In the genomic region with DNA sequence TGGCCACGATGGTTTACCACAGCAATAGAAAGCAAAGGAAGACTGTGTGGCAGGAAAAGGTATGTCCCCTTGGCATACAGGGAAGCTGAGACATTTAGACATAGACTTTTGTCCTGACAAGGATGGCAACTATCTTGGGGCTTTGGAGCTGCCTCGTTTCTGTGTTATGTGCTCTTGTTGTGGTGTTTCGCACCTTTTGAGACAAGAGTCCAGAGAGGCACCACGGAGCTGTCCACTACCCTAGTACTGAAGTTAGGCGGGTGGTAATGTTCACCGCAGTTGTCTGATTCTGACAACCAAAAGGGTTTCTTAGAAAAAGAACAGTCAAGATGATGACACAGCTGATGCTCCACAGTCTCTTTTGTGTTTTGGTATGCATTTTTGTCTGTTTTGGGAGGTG, we compare ENCODE assay signal across 13 mouse cellular contexts.
DNase-seq lines count a peak whose midpoint lies in the region; ATAC-seq lines count a peak whose summit lies in the region.
"Had no signal": no experiment of that assay in that cellular context is flagged by ENCODE, and none has a peak within 500 bp of the region (broad histone marks: within the 10 kb centered on the region; RNA-seq: fewer than 3 reads in every experiment).

No protein-coding gene starts in this region.

- no peak for ATAC-seq in granulocyte monocyte progenitor cell, adult 5-6 weeks (replicated peaks; ENCODE audit: poor library complexity, severe bottlenecking)
- ATAC-seq: forebrain, embryonic 14.5 days; intestine, postnatal 0 days had no signal

- DNase-seq in adrenal gland, postnatal 36 days = peak; percentile 2 to 9
- DNase-seq in adrenal gland, adult 18-20 months (ENCODE audit: low spot score in 2 of 2) = no peak
- peak; percentile 71 to 73 for DNase-seq in kidney, postnatal 4 days
- no peak for DNase-seq in kidney, adult 11 months
- peak; percentile 44 for DNase-seq in ES-CJ7 (ENCODE audit: low read depth, low spot score)
- DNase-seq in forelimb bud, embryonic 11.5 days (ENCODE audit: low read depth, low spot score) = peak; percentile 63
- no peak for DNase-seq in layer of hippocampus, postnatal 36 days
- DNase-seq: B cell, adult 2 months; liver, embryonic 13.5 days; thymus, postnatal 14 days had no signal

Comparison
In these comparisons a context has a peak if more than half of its experiments do, and no peak if none do; other contexts are left out.
1. DNase-seq: peak in adrenal gland, postnatal 36 days (2 of 2), kidney, postnatal 4 days (2 of 2), ES-CJ7 (single experiment) and forelimb bud, embryonic 11.5 days (single experiment); none in adrenal gland, adult 18-20 months (0 of 2), kidney, adult 11 months (single experiment) and layer of hippocampus, postnatal 36 days (0 of 2).